Mouse (Mus musculus) cortical plate, adult 2 months (tissue): ENCODE results near the gene Gm21904.
"Not testable (repeated sequence)": the region's sequence is repeated elsewhere in the genome, so short reads cannot be mapped to it uniquely, and the experiment has no call there.

Source experiments
- CTCF ChIP-seq: fragments of 200-500 bp; IDR thresholded peaks from 2 replicates; pipeline ENCODE4 v1.5.1; 2011; ENCODE audit warnings: mild to moderate bottlenecking, control low read depth, low read length; ENCODE audit not compliant: insufficient read depth; ENCODE audit errors: extremely low read depth
- POLR2A ChIP-seq: fragments of 200-500 bp; IDR thresholded peaks from 2 replicates; pipeline ENCODE4 v1.6.1; 2011; ENCODE audit warnings: mild to moderate bottlenecking, low read length, control low read depth; ENCODE audit not compliant: insufficient read depth; ENCODE audit errors: extremely low read depth

GRCm38 (mm10) chrY:17846166-17846565 is at the start of gene Gm21904:
- not testable (repeated sequence) for TF ChIP-seq POLR2A, CTCF
